Mouse (Mus musculus): ENCODE results near the gene Foxo3. TPM values are rescaled to one million over a fixed set of nuclear protein-coding genes. Genes with fewer than 3 reads are reported as not detected.

The Foxo3 gene
- polyA plus RNA-seq, 1 experiment from 2014 or later = 9.3 TPM

DNA sequence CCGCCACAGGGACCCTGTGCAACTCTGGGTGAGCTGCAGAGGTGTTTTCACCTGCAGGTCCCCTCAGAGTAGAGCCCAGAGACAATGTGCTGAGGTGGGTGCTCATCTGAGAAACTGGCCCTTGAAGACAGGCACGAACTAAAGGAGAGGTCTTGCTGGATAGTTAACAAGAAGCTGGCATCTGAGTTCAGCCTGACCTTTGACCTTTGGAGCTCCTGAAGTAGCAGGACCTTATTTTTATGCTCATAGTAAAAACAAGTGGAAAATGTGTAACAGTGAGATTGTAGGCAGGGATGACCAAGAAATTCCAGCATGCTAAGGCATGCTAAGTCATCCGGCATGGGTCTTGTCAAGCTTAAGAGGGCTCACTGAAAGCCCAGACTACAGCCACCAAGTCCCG lies 82.6 kb downstream of the Foxo3 start:
- Histone ChIP-seq H3K4me1 (replicated peaks; ENCODE audit: control insufficient read depth, insufficient read depth, low read length) (peaks cover 12% of the 10 kb centered on the region; the same call in 1 of the 2 replicates), H3K27ac (ENCODE audit: low read depth, low read length) (no peak overlapping the region), H3K4me2 (replicated peaks; ENCODE audit: low read depth) (no peak overlapping the region), H3K4me3 (ENCODE audit: low read depth, low read length) (no peak overlapping the region), H3K9me3 (ENCODE audit: control insufficient read depth) (no peaks in the 10 kb centered on the region), H3K27me3 (replicated peaks; ENCODE audit: control insufficient read depth, insufficient read depth, low read length) (no peaks in the 10 kb centered on the region), H3K9ac (ENCODE audit: low read depth, low read length) (no peak overlapping the region), H3K36me3 (ENCODE audit: control insufficient read depth, insufficient read depth) (peaks cover 34% of the 10 kb centered on the region)
- ATAC-seq = no peak
- TF ChIP-seq CTCF (IDR thresholded peaks at IDR 0.05; ENCODE audit: low read depth) = no peak
- WGBS = 75% methylated on average over 4 of the region's 4 CpGs

DNA sequence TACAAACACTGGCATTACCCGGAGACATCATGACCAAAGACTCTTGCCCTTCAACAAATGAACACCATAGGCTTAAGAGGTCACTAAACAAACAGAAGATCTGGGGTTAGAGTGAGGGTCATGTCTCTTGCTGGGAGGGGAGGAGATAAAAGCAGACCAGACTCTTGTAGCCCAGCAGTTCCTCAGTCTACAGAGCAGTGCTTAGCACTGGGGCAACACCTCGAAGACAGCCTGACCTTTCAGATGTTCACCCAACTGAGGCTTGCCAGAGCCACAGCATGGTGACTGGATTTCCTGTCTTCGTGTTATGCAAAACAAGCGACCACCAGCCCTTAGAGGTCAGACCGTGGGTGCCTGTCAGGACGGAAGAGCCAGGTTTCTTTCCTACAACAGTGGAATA lies 83.6 kb downstream of the Foxo3 start:
- ATAC-seq = no peak
- peaks cover 34% of the 10 kb centered on the region for H3K36me3 ChIP-seq (ENCODE audit: control insufficient read depth, insufficient read depth)
- no peak for TF ChIP-seq CTCF (IDR thresholded peaks at IDR 0.05; ENCODE audit: low read depth)
- no peaks in the 10 kb centered on the region for H3K27me3 ChIP-seq (replicated peaks; ENCODE audit: control insufficient read depth, insufficient read depth, low read length)
- H3K27ac ChIP-seq (ENCODE audit: low read depth, low read length) = no peak overlapping the region
- no peak overlapping the region for H3K9ac ChIP-seq (ENCODE audit: low read depth, low read length)
- H3K4me2 ChIP-seq (replicated peaks; ENCODE audit: low read depth) = no peak overlapping the region
- no peak overlapping the region for H3K4me3 ChIP-seq (ENCODE audit: low read depth, low read length)
- peaks cover 12% of the 10 kb centered on the region; the same call in 1 of the 2 replicates for H3K4me1 ChIP-seq (replicated peaks; ENCODE audit: control insufficient read depth, insufficient read depth, low read length)
- no peaks in the 10 kb centered on the region for H3K9me3 ChIP-seq (ENCODE audit: control insufficient read depth)
- WGBS = 39% methylated on average over 6 of the region's 6 CpGs

DNA sequence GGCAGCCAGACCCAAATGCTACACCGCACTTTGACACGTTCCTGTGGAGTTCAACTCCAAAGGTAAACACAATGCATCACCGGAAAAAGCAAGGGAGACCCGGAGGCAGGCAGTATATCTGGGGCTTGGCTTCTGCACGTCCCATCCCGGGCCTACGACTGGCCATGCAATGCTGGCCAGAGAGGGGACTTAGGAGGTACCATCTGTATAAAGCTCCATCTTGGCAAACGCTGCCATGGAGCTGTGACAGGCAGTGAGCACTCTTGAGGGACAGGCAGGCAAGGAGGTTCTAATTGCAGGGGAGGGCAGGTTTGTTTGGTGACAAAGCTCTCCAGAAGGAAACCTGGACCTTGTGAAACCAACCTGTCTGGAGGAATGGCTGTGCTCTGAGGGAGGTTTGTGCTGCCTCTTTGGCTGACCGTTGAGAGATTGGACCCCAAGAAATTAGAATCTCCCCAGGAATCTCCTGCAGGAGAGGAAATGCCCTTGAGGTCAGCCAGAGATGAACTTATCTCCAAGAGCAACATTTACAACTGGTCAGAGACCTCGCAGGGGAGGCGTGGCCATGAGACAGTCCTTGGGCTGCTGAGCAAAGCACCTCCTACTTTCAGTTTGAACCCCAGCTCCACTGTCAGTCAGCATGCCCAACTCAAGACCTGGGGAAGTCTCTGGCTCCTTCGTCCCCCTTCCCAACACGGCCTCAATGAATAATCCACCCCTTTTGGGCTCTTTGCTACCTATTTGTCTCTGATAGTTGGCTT lies 86.7 kb downstream of the Foxo3 start:
- peaks cover 21% of the 10 kb centered on the region for H3K36me3 ChIP-seq (ENCODE audit: control insufficient read depth, insufficient read depth)
- no peak overlapping the region for H3K4me3 ChIP-seq (ENCODE audit: low read depth, low read length)
- 0 out of 2 replicates have a peak, but pooled peaks have one; percentile 29 for ATAC-seq
- no peak overlapping the region for H3K9ac ChIP-seq (ENCODE audit: low read depth, low read length)
- no peaks in the 10 kb centered on the region for H3K27me3 ChIP-seq (replicated peaks; ENCODE audit: control insufficient read depth, insufficient read depth, low read length)
- peak overlapping the region; percentile 27 for H3K4me2 ChIP-seq (replicated peaks; ENCODE audit: low read depth)
- peak overlapping the region; percentile 28; the same call in 1 of the 2 replicates for H3K27ac ChIP-seq (ENCODE audit: low read depth, low read length)
- WGBS = 36% methylated on average over 13 of the region's 13 CpGs
- TF ChIP-seq CTCF (IDR thresholded peaks at IDR 0.05; ENCODE audit: low read depth) = no peak
- H3K9me3 ChIP-seq (ENCODE audit: control insufficient read depth) = no peaks in the 10 kb centered on the region
- peaks cover 12% of the 10 kb centered on the region; the same call in 1 of the 2 replicates for H3K4me1 ChIP-seq (replicated peaks; ENCODE audit: control insufficient read depth, insufficient read depth, low read length)

DNA sequence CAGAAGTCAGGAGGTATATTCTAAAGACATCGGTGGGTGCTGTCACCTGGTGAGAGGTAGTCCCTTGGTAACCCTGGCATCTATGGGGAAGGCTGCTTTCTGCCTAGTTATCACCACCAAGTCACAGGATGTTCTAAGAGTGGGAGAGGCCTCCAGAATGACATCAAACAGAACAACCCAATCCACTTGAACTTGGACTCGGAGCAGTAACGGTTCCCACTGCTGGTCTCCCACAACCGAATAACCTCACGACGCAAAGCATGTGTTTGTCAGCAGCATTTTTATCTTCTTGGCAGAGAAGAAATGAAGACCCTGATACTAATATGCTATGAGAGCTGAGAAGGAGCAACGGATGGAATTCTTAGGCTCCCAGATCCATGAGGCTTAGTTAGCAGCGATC lies 87.5 kb downstream of the Foxo3 start:
- no peak for TF ChIP-seq CTCF (IDR thresholded peaks at IDR 0.05; ENCODE audit: low read depth)
- Histone ChIP-seq H3K9me3 (ENCODE audit: control insufficient read depth) (no peaks in the 10 kb centered on the region), H3K9ac (ENCODE audit: low read depth, low read length) (no peak overlapping the region), H3K36me3 (ENCODE audit: control insufficient read depth, insufficient read depth) (peaks cover 23% of the 10 kb centered on the region), H3K4me2 (replicated peaks; ENCODE audit: low read depth) (no peak overlapping the region), H3K27ac (ENCODE audit: low read depth, low read length) (no peak overlapping the region), H3K4me3 (ENCODE audit: low read depth, low read length) (no peak overlapping the region), H3K27me3 (replicated peaks; ENCODE audit: control insufficient read depth, insufficient read depth, low read length) (no peaks in the 10 kb centered on the region), H3K4me1 (replicated peaks; ENCODE audit: control insufficient read depth, insufficient read depth, low read length) (peaks cover 8% of the 10 kb centered on the region; the same call in 1 of the 2 replicates)
- ATAC-seq = no peak
- 76% methylated on average over 8 of the region's 8 CpGs for WGBS

DNA sequence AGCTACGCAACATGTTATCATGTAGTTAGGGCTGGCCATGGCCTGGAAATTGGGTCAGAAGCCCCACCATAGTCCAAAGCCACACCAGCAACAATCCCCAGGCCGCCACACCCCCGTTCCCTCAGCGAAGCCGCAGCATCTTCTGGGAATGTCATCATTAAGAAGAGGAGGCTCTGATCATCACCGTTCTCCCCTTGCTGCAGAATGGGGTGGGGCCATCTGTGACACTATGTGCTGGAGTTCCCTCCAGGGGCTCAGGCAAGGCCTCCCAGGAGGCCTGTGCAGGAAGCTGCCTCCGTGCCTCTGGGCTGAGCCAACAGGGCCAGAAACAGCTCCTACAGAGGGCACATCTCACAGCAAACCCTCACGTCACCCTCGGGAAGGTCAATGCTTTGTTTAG lies 88.5 kb downstream of the Foxo3 start:
- no peak overlapping the region for H3K4me3 ChIP-seq (ENCODE audit: low read depth, low read length)
- H3K9ac ChIP-seq (ENCODE audit: low read depth, low read length) = no peak overlapping the region
- no peak overlapping the region for H3K4me2 ChIP-seq (replicated peaks; ENCODE audit: low read depth)
- ATAC-seq = no peak
- 0 out of 2 replicates have a peak, but pooled peaks cover 4% of the 10 kb centered on the region for H3K4me1 ChIP-seq (replicated peaks; ENCODE audit: control insufficient read depth, insufficient read depth, low read length)
- H3K27ac ChIP-seq (ENCODE audit: low read depth, low read length) = no peak overlapping the region
- H3K36me3 ChIP-seq (ENCODE audit: control insufficient read depth, insufficient read depth) = peaks cover 28% of the 10 kb centered on the region
- no peaks in the 10 kb centered on the region for H3K9me3 ChIP-seq (ENCODE audit: control insufficient read depth)
- no peak for TF ChIP-seq CTCF (IDR thresholded peaks at IDR 0.05; ENCODE audit: low read depth)
- H3K27me3 ChIP-seq (replicated peaks; ENCODE audit: control insufficient read depth, insufficient read depth, low read length) = no peaks in the 10 kb centered on the region
- 67% methylated on average over 9 of the region's 9 CpGs for WGBS

DNA sequence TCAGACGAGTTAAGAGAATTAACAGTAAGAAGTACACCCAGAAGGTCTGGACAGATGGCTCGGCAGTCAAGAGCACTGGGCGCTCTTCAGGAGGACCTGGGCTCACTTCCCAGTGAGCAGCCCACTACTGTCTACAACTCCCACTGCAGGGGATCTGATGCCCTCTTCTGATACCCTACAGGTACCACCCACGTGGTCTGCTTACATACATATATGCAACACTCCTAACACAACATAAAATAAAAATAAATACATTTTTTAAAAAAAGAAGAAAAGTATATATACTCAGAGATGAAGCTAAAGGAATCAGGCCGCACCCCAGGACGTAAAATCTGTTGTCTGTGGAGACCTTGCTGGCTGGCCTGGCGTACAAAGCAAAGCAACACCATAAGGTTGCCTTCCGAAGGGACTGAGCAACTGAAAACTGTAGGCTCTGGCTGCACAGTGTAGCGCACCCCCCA lies 89.6 kb downstream of the Foxo3 start:
- no peak for ATAC-seq
- WGBS = 83% methylated on average over 9 of the region's 9 CpGs

More for the DNA sequence above, 89.6 kb downstream of the Foxo3 start:
- Histone ChIP-seq H3K36me3 (ENCODE audit: control insufficient read depth, insufficient read depth) (peaks cover 29% of the 10 kb centered on the region), H3K9ac (ENCODE audit: low read depth, low read length) (no peak overlapping the region), H3K4me1 (replicated peaks; ENCODE audit: control insufficient read depth, insufficient read depth, low read length) (0 out of 2 replicates have a peak, but pooled peaks cover 4% of the 10 kb centered on the region), H3K4me3 (ENCODE audit: low read depth, low read length) (no peak overlapping the region), H3K27ac (ENCODE audit: low read depth, low read length) (no peak overlapping the region), H3K9me3 (ENCODE audit: control insufficient read depth) (no peaks in the 10 kb centered on the region), H3K4me2 (replicated peaks; ENCODE audit: low read depth) (no peak overlapping the region), H3K27me3 (replicated peaks; ENCODE audit: control insufficient read depth, insufficient read depth, low read length) (no peaks in the 10 kb centered on the region)
- no peak for TF ChIP-seq CTCF (IDR thresholded peaks at IDR 0.05; ENCODE audit: low read depth)
